Mouse (Mus musculus): ENCODE results near the gene Limd2.

GRCm38 (mm10) chr11:106176372-106176771 is 15.7 kb upstream of the Limd2 start:
- TF ChIP-seq GATA1 (IDR thresholded peaks at IDR 0.05; ENCODE audit: low read length) (no peak), TAL1 (IDR thresholded peaks at IDR 0.05; ENCODE audit: low read length) (no peak)
